Mouse (Mus musculus): ENCODE measurements around the gene Prps1l1. TPM values are rescaled to one million over a fixed set of nuclear protein-coding genes. Genes with fewer than 3 reads are reported as not detected.
A peak's percentile ranks its signal among the peaks of the same experiment; 100 is the strongest.

Prps1l1 gene
- polyA plus RNA-seq, 1 experiment from 2014 or later, result not detected

DNA sequence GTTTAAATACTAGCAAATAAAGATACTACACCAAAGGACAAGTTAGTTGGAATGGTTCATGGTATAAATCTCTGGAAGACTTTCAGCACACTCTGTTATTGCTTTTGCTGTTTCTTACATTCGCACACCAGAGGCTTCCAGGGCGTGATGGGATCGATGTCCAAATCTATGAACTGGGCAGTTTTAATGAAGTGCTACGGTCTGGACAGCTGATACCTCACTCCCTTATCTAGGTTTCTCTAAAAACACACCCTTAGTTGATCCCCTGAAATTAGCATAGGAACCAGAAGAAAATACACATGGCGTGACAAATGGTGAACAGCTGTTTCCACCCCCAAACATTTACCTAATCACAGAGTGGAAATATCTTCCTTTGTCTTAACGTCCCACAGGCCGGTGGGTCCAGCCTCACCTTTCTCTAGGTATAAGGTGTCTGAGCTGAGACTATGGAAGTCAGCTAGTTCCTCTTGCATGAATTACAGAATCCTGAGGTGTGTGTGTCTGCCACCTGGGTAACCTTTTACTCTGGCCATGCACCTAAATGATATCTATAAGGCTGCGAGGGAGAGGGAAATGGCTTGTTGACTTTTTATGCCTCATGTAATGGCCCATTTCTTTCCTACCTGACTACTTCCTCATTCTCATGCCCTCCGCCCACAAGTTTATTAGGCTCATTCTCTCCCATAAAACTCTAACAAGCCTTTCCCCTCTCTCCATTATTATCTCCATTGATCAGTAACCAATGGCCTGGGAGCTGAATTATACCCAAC is 32.1 kb downstream of the Prps1l1 start:
- Histone ChIP-seq H3K4me2 (ENCODE audit: low read depth, low read length) (no peak overlapping the region), H3K27me3 (ENCODE audit: control insufficient read depth, insufficient read depth, low read length) (no peaks in the 10 kb centered on the region), H3K27ac (ENCODE audit: low read depth, low read length) (no peak overlapping the region), H3K4me3 (ENCODE audit: low read depth, low read length) (no peak overlapping the region), H3K9me3 (ENCODE audit: control insufficient read depth, low read length) (no peaks in the 10 kb centered on the region), H3K36me3 (ENCODE audit: control insufficient read depth, insufficient read depth, low read length) (no peaks in the 10 kb centered on the region), H3K4me1 (ENCODE audit: control insufficient read depth, insufficient read depth, low read length) (no peaks in the 10 kb centered on the region), H3K9ac (replicated peaks; ENCODE audit: low read depth, low read length) (no peak overlapping the region)
- 68% methylated on average over 9 of the region's 9 CpGs for WGBS
- 0 out of 2 replicates have a peak, but pooled peaks have one; percentile 17 for ATAC-seq (ENCODE audit: low read depth)

DNA sequence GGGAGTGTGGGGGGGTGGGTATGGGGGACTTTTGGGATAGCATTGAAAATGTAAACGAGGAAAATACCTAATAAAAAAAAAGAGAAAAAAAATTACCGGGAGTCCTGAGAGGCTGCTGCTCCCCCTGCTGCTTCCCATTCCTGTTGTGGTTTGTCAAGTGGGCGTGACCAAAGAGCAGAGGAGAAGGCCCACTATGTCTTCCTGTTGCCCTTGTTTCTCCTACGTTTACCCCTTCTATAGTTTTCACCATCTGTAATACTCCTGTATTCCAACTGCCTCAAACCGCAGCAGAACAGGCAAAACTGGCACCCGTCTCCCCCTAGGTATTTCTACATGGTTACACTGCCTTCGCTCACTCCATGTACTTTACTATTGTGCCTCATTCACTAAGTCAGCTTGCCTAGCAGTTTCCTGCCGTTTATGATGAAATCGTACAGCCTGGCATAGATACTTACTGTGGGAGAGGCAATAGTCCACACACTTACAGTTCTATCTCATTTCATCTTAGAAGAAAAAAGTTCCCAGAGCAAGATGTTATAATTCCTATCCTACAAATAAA is 34.2 kb downstream of the Prps1l1 start:
- no peak for ATAC-seq (ENCODE audit: low read depth)
- WGBS, result 83% methylated on average over 9 of the region's 9 CpGs

DNA sequence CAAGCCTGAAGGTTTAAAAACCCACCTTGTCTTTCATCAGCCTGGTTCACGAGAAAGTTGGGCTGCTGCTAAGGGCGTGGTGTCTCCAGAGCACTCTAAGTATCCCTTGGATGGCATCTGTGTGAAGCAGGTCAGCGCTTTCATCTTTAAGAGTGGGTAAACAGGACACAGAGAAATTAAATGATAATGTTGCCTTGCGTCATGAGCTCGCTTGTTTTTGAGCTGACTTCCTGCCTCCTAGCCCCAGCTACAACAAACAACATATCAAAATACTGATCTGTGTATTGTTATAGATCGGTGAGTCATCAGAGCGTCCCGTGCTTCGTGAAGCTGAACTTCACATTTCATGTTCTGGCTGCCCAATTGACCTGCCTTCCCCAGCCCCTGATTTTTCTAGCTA is 36.7 kb downstream of the Prps1l1 start:
- Histone ChIP-seq H3K4me1 (ENCODE audit: control insufficient read depth, insufficient read depth, low read length) (no peaks in the 10 kb centered on the region), H3K4me3 (ENCODE audit: low read depth, low read length) (no peak overlapping the region), H3K27me3 (ENCODE audit: control insufficient read depth, insufficient read depth, low read length) (no peaks in the 10 kb centered on the region), H3K9me3 (ENCODE audit: control insufficient read depth, low read length) (no peaks in the 10 kb centered on the region), H3K36me3 (ENCODE audit: control insufficient read depth, insufficient read depth, low read length) (no peaks in the 10 kb centered on the region), H3K9ac (replicated peaks; ENCODE audit: low read depth, low read length) (no peak overlapping the region), H3K4me2 (ENCODE audit: low read depth, low read length) (no peak overlapping the region), H3K27ac (ENCODE audit: low read depth, low read length) (no peak overlapping the region)
- 87% methylated on average over 9 of the region's 9 CpGs for WGBS
- no peak for ATAC-seq (ENCODE audit: low read depth)

More for the DNA sequence above, 34.2 kb downstream of the Prps1l1 start:
- Histone ChIP-seq H3K4me1 (ENCODE audit: control insufficient read depth, insufficient read depth, low read length) (no peaks in the 10 kb centered on the region), H3K9me3 (ENCODE audit: control insufficient read depth, low read length) (no peaks in the 10 kb centered on the region), H3K27me3 (ENCODE audit: control insufficient read depth, insufficient read depth, low read length) (no peaks in the 10 kb centered on the region), H3K4me2 (ENCODE audit: low read depth, low read length) (no peak overlapping the region), H3K36me3 (ENCODE audit: control insufficient read depth, insufficient read depth, low read length) (no peaks in the 10 kb centered on the region), H3K27ac (ENCODE audit: low read depth, low read length) (no peak overlapping the region), H3K4me3 (ENCODE audit: low read depth, low read length) (no peak overlapping the region), H3K9ac (replicated peaks; ENCODE audit: low read depth, low read length) (no peak overlapping the region)

DNA sequence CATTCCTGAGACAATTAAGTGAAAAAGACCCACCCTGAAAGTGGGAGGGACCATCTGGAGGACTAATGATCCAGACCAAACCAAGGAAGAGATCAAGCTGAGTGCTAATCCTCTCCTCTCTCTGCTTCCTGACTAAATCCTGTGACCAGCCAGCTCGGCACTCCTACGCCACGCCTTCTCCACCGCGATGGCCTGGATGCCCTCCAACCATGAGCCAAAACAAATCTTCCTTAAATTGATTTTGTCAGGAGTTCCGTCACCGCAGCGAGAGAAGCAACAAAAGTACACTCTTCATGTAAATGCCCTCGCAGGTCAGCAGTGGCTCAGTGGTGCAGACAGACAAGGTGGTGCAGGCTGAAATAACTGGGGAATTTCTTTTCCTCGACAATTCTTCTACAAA is 37.5 kb downstream of the Prps1l1 start:
- H3K4me2 ChIP-seq (ENCODE audit: low read depth, low read length), result no peak overlapping the region
- H3K9me3 ChIP-seq (ENCODE audit: control insufficient read depth, low read length), result no peaks in the 10 kb centered on the region
- no peaks in the 10 kb centered on the region for H3K4me1 ChIP-seq (ENCODE audit: control insufficient read depth, insufficient read depth, low read length)
- no peaks in the 10 kb centered on the region for H3K27me3 ChIP-seq (ENCODE audit: control insufficient read depth, insufficient read depth, low read length)
- WGBS, result 65% methylated on average over 10 of the region's 10 CpGs
- H3K27ac ChIP-seq (ENCODE audit: low read depth, low read length), result no peak overlapping the region
- H3K36me3 ChIP-seq (ENCODE audit: control insufficient read depth, insufficient read depth, low read length), result no peaks in the 10 kb centered on the region
- no peak for ATAC-seq (ENCODE audit: low read depth)
- no peak overlapping the region for H3K9ac ChIP-seq (replicated peaks; ENCODE audit: low read depth, low read length)
- no peak overlapping the region for H3K4me3 ChIP-seq (ENCODE audit: low read depth, low read length)

DNA sequence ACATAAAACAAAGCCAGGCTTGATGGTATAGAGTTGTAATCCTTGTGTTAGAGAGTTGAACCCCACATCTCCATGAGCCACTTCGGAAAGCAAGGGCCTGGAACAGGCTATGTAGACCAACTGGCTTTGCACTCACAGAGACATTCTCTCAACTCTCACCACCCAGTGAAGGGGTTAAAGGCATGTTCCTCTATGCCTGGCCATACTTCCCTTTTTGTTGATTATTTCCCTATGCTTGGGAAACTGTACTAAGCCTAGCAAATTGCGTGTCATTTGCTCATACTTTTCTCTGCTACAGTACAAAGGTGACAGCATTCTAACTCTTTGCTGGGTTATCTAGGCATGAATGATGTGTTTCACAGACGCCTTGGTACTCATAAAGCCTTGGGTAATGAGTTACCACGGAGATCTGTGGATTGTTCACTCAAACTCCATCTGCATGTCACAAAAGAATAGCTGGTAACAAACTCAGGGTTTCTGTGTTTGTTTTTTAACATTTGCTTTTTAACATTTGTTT is 41.4 kb downstream of the Prps1l1 start:
- no peaks in the 10 kb centered on the region for H3K4me1 ChIP-seq (ENCODE audit: control insufficient read depth, insufficient read depth, low read length)
- no peaks in the 10 kb centered on the region for H3K36me3 ChIP-seq (ENCODE audit: control insufficient read depth, insufficient read depth, low read length)
- WGBS, result 61% methylated on average over 4 of the region's 4 CpGs
- no peak overlapping the region for H3K9ac ChIP-seq (replicated peaks; ENCODE audit: low read depth, low read length)
- ATAC-seq (ENCODE audit: low read depth), result no peak
- H3K4me3 ChIP-seq (ENCODE audit: low read depth, low read length), result no peak overlapping the region
- H3K4me2 ChIP-seq (ENCODE audit: low read depth, low read length), result no peak overlapping the region
- no peaks in the 10 kb centered on the region for H3K27me3 ChIP-seq (ENCODE audit: control insufficient read depth, insufficient read depth, low read length)
- H3K27ac ChIP-seq (ENCODE audit: low read depth, low read length), result no peak overlapping the region
- H3K9me3 ChIP-seq (ENCODE audit: control insufficient read depth, low read length), result no peaks in the 10 kb centered on the region

DNA sequence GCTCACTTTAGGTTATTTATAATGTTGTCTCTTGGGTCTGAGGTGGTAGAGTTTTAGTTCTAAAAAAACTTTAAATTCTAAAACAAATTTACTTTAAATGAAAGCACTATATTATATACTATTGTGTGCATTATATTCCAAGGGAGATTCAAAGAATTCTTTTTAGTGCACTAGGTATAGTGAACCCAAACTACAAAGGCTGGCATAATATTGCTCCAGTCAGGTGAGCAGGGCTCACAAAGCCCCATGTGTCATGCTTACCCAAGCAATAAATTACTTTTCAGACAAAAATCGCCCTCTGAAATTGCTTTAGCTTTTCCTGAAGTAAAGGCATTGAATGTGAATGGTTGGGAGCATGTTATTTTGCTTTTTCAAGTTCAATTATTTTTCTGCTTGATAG is 43.0 kb downstream of the Prps1l1 start:
- 72% methylated on average over 1 of the region's 1 CpGs for WGBS
- H3K9ac ChIP-seq (replicated peaks; ENCODE audit: low read depth, low read length), result no peak overlapping the region

More for the DNA sequence above, 43.0 kb downstream of the Prps1l1 start:
- no peaks in the 10 kb centered on the region for H3K9me3 ChIP-seq (ENCODE audit: control insufficient read depth, low read length)
- H3K4me3 ChIP-seq (ENCODE audit: low read depth, low read length), result no peak overlapping the region
- H3K4me2 ChIP-seq (ENCODE audit: low read depth, low read length), result no peak overlapping the region
- no peak for ATAC-seq (ENCODE audit: low read depth)
- no peak overlapping the region for H3K27ac ChIP-seq (ENCODE audit: low read depth, low read length)
- no peaks in the 10 kb centered on the region for H3K27me3 ChIP-seq (ENCODE audit: control insufficient read depth, insufficient read depth, low read length)
- H3K36me3 ChIP-seq (ENCODE audit: control insufficient read depth, insufficient read depth, low read length), result no peaks in the 10 kb centered on the region
- H3K4me1 ChIP-seq (ENCODE audit: control insufficient read depth, insufficient read depth, low read length), result no peaks in the 10 kb centered on the region

Other genes starting within 250 kb of the Prps1l1 start
- gene Hdac9, start 67.7 kb upstream of the Prps1l1 start, polyA plus RNA-seq (2014; fragmentation: Nextera tagmentation; extraction: Ambion mirVana), result 14.1 and 14.3 TPM in 2 replicates
- 32.2 and 35.2 TPM in 2 replicates for gene Snx13, start 62.4 kb downstream of the Prps1l1 start, polyA plus RNA-seq (2014; fragmentation: Nextera tagmentation; extraction: Ambion mirVana)